Mouse (Mus musculus) intestine, postnatal 0 days (tissue): Measurements from ENCODE around the gene Plxnb3. TPM values are rescaled to one million over a fixed set of nuclear protein-coding genes. Genes with fewer than 3 reads are reported as not detected.
A peak's percentile ranks its signal among the peaks of the same experiment; 100 is the strongest.

Experiments
- ATAC-seq: fragments of 200-750 bp; cut with Nextera tagmentation; 2 replicates; pipeline ENCODE4 v1.8.0; 2017; ENCODE audit warnings: mild to moderate bottlenecking, moderate TSS enrichment, moderate library complexity
- H3K27ac ChIP-seq: fragments of 300-500 bp; sonication (generic); 2 replicates; pipeline ENCODE4 v1.5.1; 2014; ENCODE audit warnings: mild to moderate bottlenecking, low read depth, low read length, moderate library complexity
- H3K27me3 ChIP-seq: fragments of 300-500 bp; sonication (generic); replicated peaks from 2 replicates; pipeline ENCODE4 v1.6.1; 2014; ENCODE audit warnings: low read length, mixed read lengths; ENCODE audit not compliant: control insufficient read depth, insufficient read depth
- H3K36me3 ChIP-seq: fragments of 300-500 bp; sonication (generic); 2 replicates; pipeline ENCODE4 v1.6.1; 2014; ENCODE audit warnings: mild to moderate bottlenecking, moderate library complexity; ENCODE audit not compliant: control insufficient read depth, insufficient read depth
- H3K4me1 ChIP-seq: fragments of 300-500 bp; sonication (generic); replicated peaks from 2 replicates; pipeline ENCODE4 v1.6.1; 2014; ENCODE audit warnings: antibody characterized with exemption, low read length, mixed read lengths; ENCODE audit not compliant: control insufficient read depth, insufficient read depth
- H3K4me2 ChIP-seq: fragments of 300-500 bp; sonication (generic); replicated peaks from 2 replicates; pipeline ENCODE4 v1.6.1; 2014; ENCODE audit warnings: low read depth, mild to moderate bottlenecking, moderate library complexity
- H3K4me3 ChIP-seq: fragments of 300-500 bp; sonication (generic); 2 replicates; pipeline ENCODE4 v1.5.1; 2014; ENCODE audit warnings: low read depth, low read length
- H3K9ac ChIP-seq: fragments of 300-500 bp; sonication (generic); 2 replicates; pipeline ENCODE4 v1.6.1; 2014; ENCODE audit warnings: mild to moderate bottlenecking, low read depth, low read length
- H3K9me3 ChIP-seq: fragments of 300-500 bp; sonication (generic); 2 replicates; pipeline ENCODE4 v1.6.1; 2016; ENCODE audit warnings: mixed run types; ENCODE audit not compliant: control insufficient read depth
- CTCF ChIP-seq: sonication (generic); IDR thresholded peaks from 2 replicates; pipeline ENCODE4 v1.5.1; 2016; ENCODE audit warnings: low read depth, mild to moderate bottlenecking, control low read depth, antibody characterized with exemption, moderate library complexity
- WGBS: fragments of 180-500 bp; shearing (Covaris S2); extraction: QIAGEN DNeasy Blood & Tissue Kit; methylation state at CpG from one replicate; pipeline ENCODE4 v1.1.7; 2014; 5-methylcytosine and 5-hydroxymethylcytosine counted together
- polyA plus RNA-seq: library from polyadenylated mRNA; unstranded; fragments of >200 nt; fragmentation: Nextera tagmentation; extraction: Ambion mirVana; gene quantifications from 2 replicates; pipeline ENCODE4 v1.2.1, GENCODE M21; 2015

Gene Plxnb3
- polyA plus RNA-seq, 1 experiment from 2014 or later: 0.27 TPM

DNA sequence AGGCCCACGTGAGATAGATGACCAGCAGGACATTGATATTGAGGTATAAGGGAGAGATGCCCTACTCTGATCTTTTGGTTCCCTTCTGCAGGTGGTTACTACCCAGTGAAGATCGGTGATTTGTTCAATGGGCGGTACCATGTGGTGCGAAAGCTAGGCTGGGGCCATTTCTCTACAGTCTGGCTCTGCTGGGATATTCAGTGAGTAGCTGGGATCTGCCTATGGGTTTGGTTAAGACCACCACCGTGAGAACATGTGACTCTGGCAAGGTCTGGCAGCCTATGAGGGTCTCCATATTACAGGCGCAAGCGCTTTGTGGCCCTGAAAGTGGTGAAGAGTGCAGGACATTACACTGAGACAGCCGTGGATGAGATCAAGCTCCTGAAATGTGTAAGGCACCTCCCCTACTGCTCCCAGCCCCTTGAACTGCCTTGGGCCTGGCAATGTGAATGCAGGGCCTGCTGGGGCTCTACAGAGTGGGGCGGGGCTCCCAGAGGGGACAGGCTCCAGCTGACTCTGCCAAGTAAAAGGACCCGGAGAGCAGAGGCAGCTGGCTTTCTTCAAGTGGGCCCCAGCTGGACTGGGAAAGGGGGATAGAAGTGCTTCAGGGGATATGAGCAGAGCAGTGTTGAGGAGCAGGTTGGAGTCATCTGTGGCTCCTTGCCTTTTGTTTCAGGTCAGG, 18.1 kb downstream of the Plxnb3 start:
- H3K4me1 ChIP-seq: no peaks in the 10 kb centered on the region

DNA sequence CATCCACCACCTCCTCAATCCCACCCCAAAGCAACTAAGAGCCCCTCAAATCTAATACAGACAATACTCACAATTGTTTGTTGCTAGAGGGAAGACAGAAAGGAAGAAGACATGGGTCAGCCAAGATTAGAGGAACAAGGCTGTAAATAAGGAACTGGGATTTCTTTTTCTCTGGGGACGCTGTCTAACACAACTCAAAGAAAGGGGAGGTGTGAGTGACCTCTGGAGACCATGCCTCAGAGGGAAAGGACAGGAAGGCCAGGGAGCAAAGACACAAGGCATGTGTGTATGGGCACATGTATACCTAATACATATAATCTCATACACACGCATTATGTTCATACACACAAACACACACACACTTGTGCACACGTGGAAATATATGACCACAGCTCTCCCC, 25.3 kb downstream of the Plxnb3 start:
- 86% methylated on average over 3 of the region's 3 CpGs for WGBS

More for the DNA sequence above, 18.1 kb downstream of the Plxnb3 start:
- Histone ChIP-seq H3K27me3 (no peaks in the 10 kb centered on the region), H3K4me2 (no peak overlapping the region), H3K27ac (no peak overlapping the region), H3K9me3 (no peaks in the 10 kb centered on the region), H3K36me3 (peaks cover 12% of the 10 kb centered on the region), H3K4me3 (no peak overlapping the region), H3K9ac (no peak overlapping the region)
- WGBS: 69% methylated on average over 10 of the region's 10 CpGs
- ATAC-seq: peak; percentile 17; the same call in 1 of the 2 replicates
- no peak for TF ChIP-seq CTCF

DNA sequence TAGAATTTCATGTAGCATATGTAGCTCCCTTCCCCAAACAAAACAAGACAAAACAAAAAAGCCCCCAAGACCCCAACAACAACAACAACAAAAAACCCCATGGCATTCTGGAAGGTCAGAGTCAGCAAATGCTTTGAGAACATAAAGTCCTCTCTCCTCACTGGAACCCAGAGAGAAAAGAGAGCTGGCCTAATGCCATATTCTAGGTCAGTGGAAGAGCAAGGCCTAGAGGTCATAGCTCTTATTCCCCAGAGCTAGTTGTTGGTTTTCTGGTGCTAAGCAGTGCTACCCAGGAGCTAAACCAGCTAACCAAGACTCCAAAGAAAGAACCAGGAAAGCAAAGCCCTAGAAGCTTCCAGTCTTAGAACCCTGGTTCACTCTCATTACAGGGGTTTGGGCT, 28.8 kb downstream of the Plxnb3 start:
- Histone ChIP-seq H3K4me1 (no peaks in the 10 kb centered on the region), H3K4me3 (peak overlapping the region; percentile 60), H3K4me2 (peak overlapping the region; percentile 63), H3K9ac (peak overlapping the region; percentile 48), H3K27ac (no peak overlapping the region), H3K36me3 (peaks cover 6% of the 10 kb centered on the region; the same call in 1 of the 2 replicates), H3K27me3 (no peaks in the 10 kb centered on the region; the same call in 1 of the 2 replicates), H3K9me3 (no peaks in the 10 kb centered on the region)
- no peak for ATAC-seq
- TF ChIP-seq CTCF: no peak

More for the DNA sequence above, 25.3 kb downstream of the Plxnb3 start:
- Histone ChIP-seq H3K4me2 (no peak overlapping the region), H3K36me3 (peaks cover 18% of the 10 kb centered on the region), H3K27ac (no peak overlapping the region), H3K4me1 (no peaks in the 10 kb centered on the region), H3K27me3 (no peaks in the 10 kb centered on the region; the same call in 1 of the 2 replicates), H3K4me3 (no peak overlapping the region), H3K9ac (no peak overlapping the region), H3K9me3 (no peaks in the 10 kb centered on the region)
- TF ChIP-seq CTCF: no peak
- ATAC-seq: no peak

DNA sequence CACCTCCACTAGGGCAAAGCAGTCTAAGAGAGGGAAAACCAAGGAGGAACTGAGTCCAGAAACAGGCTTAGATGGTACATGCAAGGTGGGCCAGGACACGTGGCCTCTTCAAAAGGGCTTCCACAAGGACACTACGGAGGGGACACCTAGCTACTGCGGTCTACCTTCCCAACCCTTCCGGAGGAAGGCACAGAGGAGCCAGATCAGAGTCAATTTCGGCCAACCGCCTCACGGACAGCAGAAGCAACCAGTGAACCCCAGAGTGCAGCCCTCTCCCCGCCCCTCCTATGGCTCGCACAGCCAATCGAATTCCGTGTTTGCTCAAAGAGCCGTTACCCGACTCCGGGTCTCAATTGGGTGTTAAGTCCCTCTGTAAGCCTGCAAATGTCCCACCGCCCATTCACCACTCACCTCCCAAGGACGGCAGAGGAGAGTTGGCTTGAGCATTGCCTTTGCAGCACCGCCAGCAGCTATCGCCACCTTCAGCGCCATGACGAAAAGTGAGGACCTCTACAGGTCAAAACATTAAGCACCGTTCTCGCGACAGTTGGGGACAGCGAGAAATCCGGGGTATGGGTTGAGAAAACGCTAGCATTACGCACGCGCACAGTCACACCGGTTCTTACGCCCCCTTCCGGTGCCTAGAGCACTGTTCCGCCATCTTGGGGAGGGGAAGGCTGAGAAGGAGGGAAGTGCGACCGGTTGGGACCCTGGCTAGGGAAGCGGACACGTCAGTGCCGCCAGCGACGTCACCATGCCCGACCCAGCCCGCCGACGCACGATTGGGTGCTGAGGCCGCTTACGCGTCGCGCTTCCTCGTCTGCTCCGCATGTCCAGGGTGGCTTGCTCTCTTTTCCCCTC, 29.7 kb downstream of the Plxnb3 start, which contains the start of the genes Idh3g and Ssr4:
Gene Idh3g, minus strand, starts transcription at position 534 of the 861 bp plus-strand sequence.
Gene Ssr4, plus strand, starts transcription at position 665 of the 861 bp plus-strand sequence.
- Histone ChIP-seq H3K4me1 (no peaks in the 10 kb centered on the region), H3K27me3 (no peaks in the 10 kb centered on the region; the same call in 1 of the 2 replicates), H3K36me3 (peaks cover 8% of the 10 kb centered on the region; the same call in 1 of the 2 replicates), H3K9me3 (no peaks in the 10 kb centered on the region), H3K9ac (peak within 1 kb of the TSS; percentile 67), H3K27ac (peak within 1 kb of the TSS; percentile 84), H3K4me2 (peak within 1 kb of the TSS; percentile 63), H3K4me3 (peak within 1 kb of the TSS; percentile 60)
- TF ChIP-seq CTCF: peak; percentile 73
- peak; percentile 95 for ATAC-seq
- WGBS: 18% methylated on average over 52 of the region's 52 CpGs

DNA sequence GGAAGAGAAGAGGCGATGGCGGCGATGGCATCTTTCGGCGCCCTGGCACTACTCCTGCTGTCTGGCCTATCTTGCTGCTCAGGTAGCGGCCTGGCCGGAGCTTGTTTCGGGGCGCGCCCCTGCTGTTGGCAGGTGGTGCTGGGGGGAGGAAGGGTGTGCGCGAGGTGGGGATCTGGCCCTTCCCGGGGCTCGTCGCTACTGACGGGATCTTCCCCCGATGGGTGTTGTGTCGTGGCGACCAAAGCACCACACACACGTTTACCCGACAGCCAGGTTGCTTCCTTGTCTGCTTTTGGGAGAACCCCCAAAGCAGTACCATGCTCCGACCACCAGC, 30.3 kb downstream of the Plxnb3 start:
- Histone ChIP-seq H3K27me3 (no peaks in the 10 kb centered on the region; the same call in 1 of the 2 replicates), H3K4me2 (peak overlapping the region; percentile 63), H3K9ac (peak overlapping the region; percentile 67), H3K9me3 (no peaks in the 10 kb centered on the region), H3K36me3 (peaks cover 8% of the 10 kb centered on the region; the same call in 1 of the 2 replicates), H3K4me1 (no peaks in the 10 kb centered on the region), H3K27ac (peak overlapping the region; percentile 84), H3K4me3 (peak overlapping the region; percentile 60)
- WGBS: 18% methylated on average over 22 of the region's 22 CpGs
- no peak for TF ChIP-seq CTCF
- ATAC-seq: peak; percentile 17

DNA sequence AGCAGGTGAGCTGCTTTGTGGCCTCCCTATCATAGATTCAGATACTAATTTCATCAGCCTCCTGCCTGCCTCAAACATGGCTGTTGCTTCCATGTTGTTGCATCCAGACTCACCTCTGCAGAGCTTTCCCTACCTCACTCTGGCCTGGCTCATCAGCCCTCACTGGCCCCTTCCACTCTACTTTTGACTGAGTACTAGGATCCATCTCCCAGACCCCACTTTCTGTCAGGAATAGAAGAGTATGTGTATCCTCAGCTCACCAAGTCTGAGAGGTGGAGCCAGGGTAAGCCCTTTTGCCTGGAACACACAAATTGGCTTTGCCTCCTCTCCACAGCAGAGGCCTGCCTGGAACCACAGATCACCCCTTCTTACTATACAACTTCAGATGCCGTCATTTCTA, 31.6 kb downstream of the Plxnb3 start:
- no peak for TF ChIP-seq CTCF
- Histone ChIP-seq H3K9ac (no peak overlapping the region), H3K4me2 (no peak overlapping the region), H3K4me3 (no peak overlapping the region), H3K9me3 (no peaks in the 10 kb centered on the region), H3K36me3 (peaks cover 8% of the 10 kb centered on the region; the same call in 1 of the 2 replicates), H3K27ac (no peak overlapping the region), H3K27me3 (no peaks in the 10 kb centered on the region; the same call in 1 of the 2 replicates), H3K4me1 (no peaks in the 10 kb centered on the region)
- WGBS: 86% methylated on average over 1 of the region's 1 CpGs
- ATAC-seq: no peak
